Mouse (Mus musculus) erythroid progenitor cell, adult 5-6 weeks (primary cell): ENCODE measurements around the gene Efemp1. TPM values are rescaled to one million over a fixed set of nuclear protein-coding genes. Genes with fewer than 3 reads are reported as not detected.

Source experiments
- ATAC-seq: replicated peaks from 2 replicates; pipeline ENCODE4 v1.8.0; 2016; ENCODE audit warnings: moderate number of reproducible peaks, mild to moderate bottlenecking, moderate TSS enrichment, inconsistent platforms; ENCODE audit not compliant: poor library complexity, low FRiP score, severe bottlenecking
- total RNA-seq, 2 experiments: library from RNA; stranded (forward) in 1 of 2; stranded (reverse) in 1 of 2; fragments of 150-400 nt in 1 of 2; fragments of 186-747, 209-891 nt in 1 of 2; gene quantifications; 2 replicates each; pipeline versions ENCODE4 v1.2.3 to v1.2.4; 2015 to 2017; ENCODE audit warnings: low replicate concordance in 2 of 2

The Efemp1 gene
- total RNA-seq (2015; ENCODE audit: low replicate concordance): 2.9 TPM in 1 of 2 replicates, not detected in the other
- total RNA-seq (2017; ENCODE audit: low replicate concordance): not detected in 2 replicates

- no peak; the same call in 1 of the 2 replicates for ATAC-seq
Observed at GRCm38 (mm10) chr11:28853102-28853800, at the start of gene Efemp1. Gene Efemp1 (plus strand): TSS chr11:28853204.

GRCm38 (mm10) chr11:28808685-28809084 is 44.3 kb upstream of the Efemp1 start:
- no peak for ATAC-seq

- no peak for ATAC-seq
Observed at GRCm38 (mm10) chr11:28811874-28812273, 41.1 kb upstream of the Efemp1 start.

GRCm38 (mm10) chr11:28812564-28812963 is 40.4 kb upstream of the Efemp1 start:
- ATAC-seq: no peak

- ATAC-seq: no peak
Observed at GRCm38 (mm10) chr11:28817405-28817804, 35.6 kb upstream of the Efemp1 start.

DNA sequence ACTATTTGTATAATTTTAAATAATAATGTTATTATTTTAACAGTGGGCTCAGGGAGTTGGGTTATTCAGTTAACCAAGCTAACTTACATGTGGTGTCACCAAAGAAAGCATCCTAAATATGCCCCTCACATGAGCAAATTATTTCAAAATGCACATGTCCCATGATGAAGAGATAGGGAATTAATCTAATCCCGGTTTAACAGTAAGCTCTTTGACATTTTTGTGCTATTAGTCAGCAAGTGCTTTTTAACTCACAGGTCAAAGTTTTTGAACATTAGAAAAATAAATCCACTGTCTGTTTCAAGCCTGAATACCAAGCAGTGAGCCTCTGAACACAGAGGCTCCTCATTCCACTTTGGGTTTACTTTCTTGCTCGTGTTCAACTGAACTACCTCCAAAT is 26.1 kb upstream of the Efemp1 start:
- no peak for ATAC-seq

GRCm38 (mm10) chr11:28833809-28834208 is 19.2 kb upstream of the Efemp1 start:
- no peak for ATAC-seq

DNA sequence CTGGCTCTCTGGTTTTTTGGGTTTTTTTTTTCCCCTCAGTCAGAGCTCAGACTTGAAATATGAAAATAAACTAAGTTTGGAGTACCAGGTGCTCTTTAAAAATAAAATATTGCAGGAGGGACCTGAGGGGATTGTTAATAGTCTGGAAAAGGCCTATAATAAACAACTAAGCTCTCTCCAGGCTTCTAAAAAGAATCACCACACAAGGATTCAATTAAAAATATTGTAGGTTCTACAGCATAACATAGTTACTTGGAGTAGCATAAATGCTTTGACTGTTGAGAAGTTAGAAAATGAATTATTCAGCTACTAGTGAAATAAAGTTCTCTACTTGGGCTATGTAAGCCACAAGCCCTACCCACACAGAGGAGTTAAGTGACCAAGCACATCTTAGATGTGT is 17.9 kb upstream of the Efemp1 start:
- no peak for ATAC-seq

DNA sequence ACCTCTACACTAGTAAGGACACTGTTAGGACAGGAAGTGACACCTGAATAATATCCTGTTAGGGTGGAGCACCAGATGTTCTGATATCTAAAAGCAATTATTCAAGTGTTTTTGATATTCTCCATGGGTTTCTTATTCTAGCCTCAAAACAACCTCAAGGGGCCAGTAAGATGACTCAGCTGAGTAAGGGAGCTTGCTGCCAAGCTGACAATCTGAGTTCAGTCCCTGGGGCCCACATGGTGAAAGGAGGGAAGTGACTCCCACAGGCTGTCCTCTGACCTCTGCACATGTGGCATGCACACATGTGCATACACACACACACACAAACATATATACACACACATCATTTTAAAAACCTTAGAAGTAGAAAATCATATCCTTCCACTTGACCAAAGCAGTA is 3.2 kb upstream of the Efemp1 start:
- no peak for ATAC-seq

GRCm38 (mm10) chr11:28851645-28852044 is 1.4 kb upstream of the Efemp1 start:
- no peak for ATAC-seq

DNA sequence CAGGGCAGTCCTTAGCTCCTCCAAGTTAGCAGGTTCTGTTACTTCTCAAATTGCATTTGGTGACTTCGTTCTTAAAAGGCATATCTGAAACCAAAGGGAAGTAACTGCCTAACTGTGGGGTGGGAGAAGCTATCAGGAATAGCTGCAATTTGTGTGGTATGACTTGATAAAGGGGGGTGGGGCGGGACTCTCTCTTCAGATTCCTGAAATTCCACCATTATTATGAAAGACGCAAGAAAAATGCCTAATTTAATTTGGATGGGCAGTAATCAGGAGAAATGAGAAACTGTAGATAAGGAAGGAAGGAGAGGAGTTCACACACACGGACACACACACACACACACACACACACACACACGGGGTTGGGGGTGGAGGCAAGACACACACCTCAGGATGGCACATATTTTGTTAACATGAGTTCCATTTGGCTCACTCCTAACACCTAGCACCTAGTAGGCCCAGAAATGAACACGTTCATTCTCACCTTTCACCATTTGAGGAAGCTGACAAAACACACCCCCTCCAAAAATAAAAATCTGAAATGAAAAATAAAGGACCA is 564 bp upstream of the Efemp1 start:
- ATAC-seq: no peak

DNA sequence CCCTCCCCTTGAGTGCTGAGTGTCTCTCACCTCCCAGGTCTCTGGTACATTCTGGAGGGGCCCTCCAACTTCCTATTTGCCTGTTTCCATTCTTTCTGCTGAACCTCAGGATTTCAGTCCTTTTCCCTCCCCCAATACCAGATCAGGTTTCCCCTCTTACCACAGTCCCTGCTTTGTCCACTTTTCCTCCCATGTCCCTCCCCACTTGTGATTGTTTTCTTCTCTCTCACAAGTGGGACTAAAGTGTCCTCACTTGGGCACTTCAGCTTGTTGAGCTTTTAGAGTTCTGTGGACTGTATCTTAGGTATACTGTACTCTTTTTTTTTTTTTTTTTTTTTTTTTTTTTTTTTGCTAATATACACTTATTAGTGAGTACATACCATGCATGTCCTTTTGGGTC is 6.1 kb downstream of the Efemp1 start:
- ATAC-seq: no peak

DNA sequence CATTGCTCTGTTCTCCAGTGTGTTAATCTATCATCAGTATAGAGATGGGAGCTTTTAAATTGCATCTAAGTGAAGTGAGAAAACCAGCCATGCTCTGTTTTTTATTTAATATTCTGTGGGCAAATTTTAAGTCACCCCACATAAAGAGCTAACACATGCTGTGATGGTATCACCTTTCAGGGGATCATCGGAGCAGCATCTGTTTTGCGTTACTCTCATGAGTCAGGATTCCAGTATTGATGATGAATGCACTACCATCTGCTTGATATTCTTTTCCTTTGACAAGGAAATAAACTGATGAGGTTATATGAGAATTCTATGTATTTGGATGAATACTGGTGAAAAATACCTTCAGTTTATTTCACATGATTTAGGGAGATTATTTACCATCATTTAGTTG is 16.1 kb downstream of the Efemp1 start:
- ATAC-seq: no peak

DNA sequence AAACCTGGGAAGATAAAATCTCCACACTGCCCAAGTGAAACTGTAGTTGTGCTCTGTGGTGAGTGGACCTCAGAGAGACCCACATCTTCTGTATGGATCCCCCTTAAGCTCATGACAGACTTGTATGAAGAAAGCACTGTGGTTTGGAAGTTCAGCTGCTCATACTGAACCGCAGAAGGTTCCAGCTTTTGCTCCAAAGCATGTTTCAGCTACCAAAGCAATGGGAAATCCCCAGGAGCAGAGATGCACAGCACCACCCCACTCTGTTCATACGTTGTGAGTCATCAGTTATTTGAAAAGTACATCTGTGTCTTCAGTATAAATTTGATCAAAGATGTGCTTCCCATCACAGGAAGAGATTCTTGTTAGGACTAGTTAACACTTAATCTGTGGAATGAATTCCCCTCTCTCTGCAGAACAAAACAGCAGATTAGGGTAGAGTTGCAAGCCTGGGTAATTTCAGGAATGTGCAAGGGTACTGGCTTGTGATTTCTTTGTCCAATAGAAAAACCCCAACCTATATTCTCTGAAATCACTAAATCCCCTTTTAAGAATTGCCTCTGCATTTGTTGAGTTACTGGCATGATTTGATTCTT is 28.5 kb downstream of the Efemp1 start:
- ATAC-seq: no peak

DNA sequence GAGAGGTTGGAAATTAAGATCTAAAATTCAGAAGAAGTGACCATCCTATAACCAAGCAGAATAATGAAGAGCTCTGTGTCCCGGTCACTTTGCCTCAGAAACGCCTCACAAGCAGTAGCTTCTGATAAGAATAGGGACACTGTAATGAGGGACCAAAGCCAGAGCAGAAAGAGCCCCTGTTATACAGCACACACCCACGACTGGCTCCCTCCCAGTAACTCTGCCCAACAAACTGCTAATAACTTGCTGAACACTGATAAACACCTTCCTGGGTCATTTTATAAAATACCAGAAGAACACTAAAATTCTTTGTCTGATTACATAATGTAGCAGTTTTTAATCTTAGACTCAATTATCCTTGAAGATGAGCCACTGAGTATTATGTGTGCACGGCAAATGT is 30.1 kb downstream of the Efemp1 start:
- ATAC-seq: no peak

DNA sequence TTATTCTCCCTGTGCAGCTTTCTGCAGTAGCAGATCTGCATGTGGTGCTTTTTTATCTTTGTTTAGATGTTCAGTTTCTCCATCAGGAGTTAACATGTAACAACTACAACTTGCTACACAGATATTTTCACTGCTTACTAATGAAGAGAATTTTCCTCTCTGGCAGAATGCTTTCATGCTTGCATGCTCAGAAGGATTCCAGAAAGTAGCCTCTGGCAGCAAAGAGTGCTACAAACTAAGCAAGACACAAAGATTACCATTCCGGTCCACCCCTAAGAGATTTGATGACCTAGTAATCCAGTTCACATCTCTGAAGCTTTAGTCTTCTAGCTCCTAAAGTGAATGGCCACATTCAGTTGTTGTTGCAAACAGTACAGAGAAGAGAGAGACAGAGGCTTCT is 36.5 kb downstream of the Efemp1 start:
- ATAC-seq: no peak

- no peak for ATAC-seq
Observed at GRCm38 (mm10) chr11:28891515-28891914, 38.5 kb downstream of the Efemp1 start.

DNA sequence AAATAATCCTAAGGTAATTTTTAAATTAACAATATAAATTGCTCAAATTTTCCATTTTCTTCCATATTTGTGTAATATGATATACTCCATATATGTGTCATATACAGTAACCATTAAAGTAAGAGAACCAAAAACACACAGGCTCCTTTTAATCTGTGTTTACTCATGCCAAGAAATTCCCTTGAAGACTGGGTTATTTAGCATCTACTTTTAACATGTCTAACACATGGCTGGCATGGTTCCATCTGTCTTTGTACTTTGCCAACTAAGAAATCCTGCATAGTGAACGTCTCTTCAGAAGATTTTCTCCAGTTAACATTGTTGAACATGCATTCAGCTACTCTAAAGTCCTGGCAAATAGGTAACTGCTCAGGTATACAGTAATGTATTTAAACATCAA is 46.4 kb downstream of the Efemp1 start:
- ATAC-seq: no peak

- ATAC-seq: no peak
Observed at GRCm38 (mm10) chr11:28904596-28904995, 51.6 kb downstream of the Efemp1 start.

- no peak for ATAC-seq
Observed at GRCm38 (mm10) chr11:28906288-28906687, 53.3 kb downstream of the Efemp1 start.

DNA sequence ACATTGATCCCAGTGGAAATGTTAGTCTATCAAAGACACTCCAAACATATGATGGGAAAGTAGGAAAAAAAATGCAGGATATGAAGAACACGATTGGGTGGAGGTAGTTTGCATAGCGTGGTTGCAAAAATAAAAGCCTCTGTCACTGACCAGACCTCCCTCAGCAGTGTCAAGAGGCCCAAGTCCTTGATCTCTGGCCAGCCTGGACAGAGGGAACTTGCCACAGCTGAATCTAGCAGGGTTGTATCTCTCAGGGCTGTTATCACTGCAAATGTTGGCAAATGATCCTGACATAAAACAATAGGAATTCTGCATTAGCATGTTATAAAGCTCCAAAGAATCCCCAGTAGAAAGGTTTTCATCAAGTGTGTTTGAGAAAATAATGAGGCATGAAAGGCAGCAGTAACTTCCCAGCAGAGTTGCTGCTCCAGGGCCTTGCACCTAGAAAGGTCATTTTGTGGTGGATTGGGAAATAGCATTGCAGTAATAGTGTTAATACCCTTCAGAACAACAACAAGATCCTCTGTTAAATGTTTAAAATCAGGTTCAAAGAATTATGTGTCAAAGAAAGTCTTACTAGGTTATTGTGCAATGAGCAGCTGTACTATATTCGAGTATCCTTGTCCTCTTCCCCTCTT is 56.0 kb downstream of the Efemp1 start:
- ATAC-seq: no peak
